Mouse (Mus musculus) hindbrain, embryonic 12.5 days (tissue): ENCODE data around the gene Rfx5. TPM values are rescaled to one million over a fixed set of nuclear protein-coding genes. Genes with fewer than 3 reads are reported as not detected.
A peak's percentile ranks its signal among the peaks of the same experiment; 100 is the strongest.
"Not testable (repeated sequence)": the region's sequence is repeated elsewhere in the genome, so short reads cannot be mapped to it uniquely, and the experiment has no call there.

Experiments
- ATAC-seq: fragments of 200-750 bp; cut with Nextera tagmentation; 2 replicates; pipeline ENCODE4 v1.8.0; 2017; ENCODE audit warnings: moderate TSS enrichment; ENCODE audit not compliant: low FRiP score
- H3K27ac ChIP-seq: fragments of 300-500 bp; sonication (generic); 2 replicates; pipeline ENCODE4 v1.5.1; 2016; ENCODE audit warnings: mild to moderate bottlenecking
- H3K27me3 ChIP-seq: fragments of 300-500 bp; sonication (generic); 2 replicates; pipeline ENCODE4 v1.6.1; 2016; ENCODE audit warnings: mild to moderate bottlenecking
- H3K36me3 ChIP-seq: fragments of 300-500 bp; sonication (generic); 2 replicates; pipeline ENCODE4 v1.6.1; 2016; ENCODE audit warnings: mild to moderate bottlenecking
- H3K4me1 ChIP-seq: fragments of 300-500 bp; sonication (generic); 2 replicates; pipeline ENCODE4 v1.6.1; 2016
- H3K4me2 ChIP-seq: fragments of 300-500 bp; sonication (generic); replicated peaks from 2 replicates; pipeline ENCODE4 v1.6.1; 2016; ENCODE audit warnings: mild to moderate bottlenecking
- H3K4me3 ChIP-seq: fragments of 300-500 bp; sonication (generic); 2 replicates; pipeline ENCODE4 v1.5.1; 2016; ENCODE audit warnings: mild to moderate bottlenecking
- H3K9ac ChIP-seq: fragments of 300-500 bp; sonication (generic); 2 replicates; pipeline ENCODE4 v1.6.1; 2016; ENCODE audit warnings: mild to moderate bottlenecking, moderate library complexity
- H3K9me3 ChIP-seq: fragments of 300-500 bp; sonication (generic); replicated peaks from 2 replicates; pipeline ENCODE4 v1.6.1; 2016; ENCODE audit warnings: mild to moderate bottlenecking
- WGBS: fragments of 180-500 bp; shearing (Covaris S2); methylation state at CpG from one replicate; pipeline ENCODE4 v1.1.7; 2016; 5-methylcytosine and 5-hydroxymethylcytosine counted together
- polyA plus RNA-seq: library from polyadenylated mRNA; unstranded; fragments of >200 nt; fragmentation: Nextera tagmentation; extraction: Ambion mirVana; gene quantifications from 2 replicates; pipeline ENCODE4 v1.2.1, GENCODE M21; 2016

Gene Rfx5
- polyA plus RNA-seq, 1 experiment from 2014 or later, result 9.2 TPM

- H3K4me3 ChIP-seq, H3K9me3 ChIP-seq, H3K36me3 ChIP-seq, H3K4me2 ChIP-seq, ATAC-seq, H3K9ac ChIP-seq, H3K27me3 ChIP-seq, H3K4me1 ChIP-seq, H3K27ac ChIP-seq: not testable (repeated sequence)
- 30% methylated on average over 4 of the region's 4 CpGs for WGBS
Observed at GRCm38 (mm10) chr3:94943706-94944105, 10.2 kb upstream of the Rfx5 start.

- no peaks in the 10 kb centered on the region for H3K9me3 ChIP-seq
- 67% methylated on average over 3 of the region's 3 CpGs for WGBS
- no peaks in the 10 kb centered on the region for H3K36me3 ChIP-seq
- no peak overlapping the region for H3K4me2 ChIP-seq
- ATAC-seq, result no peak
- H3K27ac ChIP-seq, result no peak overlapping the region
- no peaks in the 10 kb centered on the region for H3K27me3 ChIP-seq
- peaks cover 6% of the 10 kb centered on the region; the same call in 1 of the 2 replicates for H3K4me1 ChIP-seq
- no peak overlapping the region for H3K4me3 ChIP-seq
- no peak overlapping the region for H3K9ac ChIP-seq
Observed at GRCm38 (mm10) chr3:94948066-94948614, 5.7 kb upstream of the Rfx5 start.

- no peaks in the 10 kb centered on the region for H3K36me3 ChIP-seq
- H3K4me1 ChIP-seq, result peaks cover 9% of the 10 kb centered on the region
- H3K27ac ChIP-seq, result no peak overlapping the region
- H3K27me3 ChIP-seq, result no peaks in the 10 kb centered on the region
- H3K4me3 ChIP-seq, result no peak overlapping the region
- no peaks in the 10 kb centered on the region for H3K9me3 ChIP-seq
- no peak overlapping the region for H3K9ac ChIP-seq
- WGBS, result 88% methylated on average over 3 of the region's 3 CpGs
- ATAC-seq, result no peak
- H3K4me2 ChIP-seq, result no peak overlapping the region
Observed at GRCm38 (mm10) chr3:94949645-94950044, 4.2 kb upstream of the Rfx5 start.

GRCm38 (mm10) chr3:94952806-94953205 is 1.1 kb upstream of the Rfx5 start:
- H3K4me3 ChIP-seq, result peak overlapping the region; percentile 66
- no peaks in the 10 kb centered on the region for H3K9me3 ChIP-seq
- no peak overlapping the region for H3K27ac ChIP-seq
- H3K4me1 ChIP-seq, result peaks cover 18% of the 10 kb centered on the region
- no peaks in the 10 kb centered on the region for H3K27me3 ChIP-seq
- ATAC-seq, result no peak
- H3K9ac ChIP-seq, result no peak overlapping the region
- H3K36me3 ChIP-seq, result peaks cover 21% of the 10 kb centered on the region
- WGBS, result 73% methylated on average over 5 of the region's 5 CpGs
- peak overlapping the region; percentile 55 for H3K4me2 ChIP-seq

GRCm38 (mm10) chr3:94953384-94953763 is 501 bp upstream of the Rfx5 start:
- Histone ChIP-seq H3K27ac (peak overlapping the region; percentile 92), H3K4me2 (peak overlapping the region; percentile 55), H3K36me3 (peaks cover 27% of the 10 kb centered on the region), H3K4me3 (peak overlapping the region; percentile 66), H3K27me3 (no peaks in the 10 kb centered on the region), H3K9ac (peak overlapping the region; percentile 49), H3K4me1 (peaks cover 18% of the 10 kb centered on the region), H3K9me3 (no peaks in the 10 kb centered on the region)
- 24% methylated on average over 9 of the region's 9 CpGs for WGBS
- no peak; the same call in 1 of the 2 replicates for ATAC-seq

GRCm38 (mm10) chr3:94958295-94958694 is 4.4 kb downstream of the Rfx5 start:
- peaks cover 33% of the 10 kb centered on the region for H3K36me3 ChIP-seq
- no peaks in the 10 kb centered on the region for H3K9me3 ChIP-seq
- no peak for ATAC-seq
- H3K27ac ChIP-seq, result no peak overlapping the region
- no peak overlapping the region for H3K9ac ChIP-seq
- no peak overlapping the region for H3K4me2 ChIP-seq
- H3K4me1 ChIP-seq, result peaks cover 12% of the 10 kb centered on the region
- no peaks in the 10 kb centered on the region for H3K27me3 ChIP-seq
- no peak overlapping the region for H3K4me3 ChIP-seq
- 93% methylated on average over 8 of the region's 8 CpGs for WGBS

- no peak overlapping the region for H3K4me2 ChIP-seq
- no peaks in the 10 kb centered on the region for H3K9me3 ChIP-seq
- H3K27me3 ChIP-seq, result no peaks in the 10 kb centered on the region
- H3K27ac ChIP-seq, result no peak overlapping the region
- H3K36me3 ChIP-seq, result peaks cover 33% of the 10 kb centered on the region
- H3K9ac ChIP-seq, result no peak overlapping the region
- 57% methylated on average over 8 of the region's 8 CpGs for WGBS
- peaks cover 7% of the 10 kb centered on the region for H3K4me1 ChIP-seq
- no peak overlapping the region for H3K4me3 ChIP-seq
- no peak for ATAC-seq
Observed at GRCm38 (mm10) chr3:94959871-94960270, 6.0 kb downstream of the Rfx5 start.

GRCm38 (mm10) chr3:94960322-94960721 is 6.4 kb downstream of the Rfx5 start:
- no peak overlapping the region for H3K4me3 ChIP-seq
- no peaks in the 10 kb centered on the region for H3K9me3 ChIP-seq
- peaks cover 3% of the 10 kb centered on the region; the same call in 1 of the 2 replicates for H3K4me1 ChIP-seq
- no peaks in the 10 kb centered on the region for H3K27me3 ChIP-seq
- H3K9ac ChIP-seq, result no peak overlapping the region
- no peak overlapping the region for H3K27ac ChIP-seq
- ATAC-seq, result no peak
- H3K4me2 ChIP-seq, result no peak overlapping the region
- peaks cover 33% of the 10 kb centered on the region for H3K36me3 ChIP-seq
- WGBS, result 54% methylated on average over 5 of the region's 5 CpGs

GRCm38 (mm10) chr3:94964989-94965388 is 11.1 kb downstream of the Rfx5 start:
- ATAC-seq, result no peak
- Histone ChIP-seq H3K4me2 (no peak overlapping the region), H3K36me3 (no peaks in the 10 kb centered on the region), H3K27ac (no peak overlapping the region), H3K27me3 (no peaks in the 10 kb centered on the region), H3K4me3 (no peak overlapping the region), H3K4me1 (no peaks in the 10 kb centered on the region), H3K9me3 (no peaks in the 10 kb centered on the region), H3K9ac (no peak overlapping the region)
- WGBS, result 97% methylated on average over 1 of the region's 1 CpGs

GRCm38 (mm10) chr3:94965878-94966277 is 12.0 kb downstream of the Rfx5 start:
- H3K36me3 ChIP-seq, result no peaks in the 10 kb centered on the region

GRCm38 (mm10) chr3:94972552-94972951 is 18.7 kb downstream of the Rfx5 start:
- Histone ChIP-seq H3K4me3 (no peak overlapping the region), H3K27ac (no peak overlapping the region), H3K9ac (no peak overlapping the region), H3K9me3 (no peaks in the 10 kb centered on the region), H3K4me2 (no peak overlapping the region), H3K36me3 (peaks cover 7% of the 10 kb centered on the region; the same call in 1 of the 2 replicates), H3K27me3 (no peaks in the 10 kb centered on the region), H3K4me1 (peaks cover 18% of the 10 kb centered on the region)
- no peak for ATAC-seq
- 81% methylated on average over 3 of the region's 3 CpGs for WGBS

More at GRCm38 (mm10) chr3:94965878-94966277, 12.0 kb downstream of the Rfx5 start:
- Histone ChIP-seq H3K4me3 (no peak overlapping the region), H3K4me2 (no peak overlapping the region), H3K4me1 (no peaks in the 10 kb centered on the region), H3K9me3 (no peaks in the 10 kb centered on the region), H3K27me3 (no peaks in the 10 kb centered on the region), H3K9ac (no peak overlapping the region), H3K27ac (no peak overlapping the region)
- WGBS, result 69% methylated on average over 1 of the region's 1 CpGs
- no peak for ATAC-seq

GRCm38 (mm10) chr3:94973620-94974019 is 19.7 kb downstream of the Rfx5 start:
- H3K9ac ChIP-seq, result no peak overlapping the region
- peak overlapping the region; percentile 71 for H3K4me2 ChIP-seq
- 0 out of 2 replicates have a peak, but pooled peaks have one; percentile 6 for ATAC-seq
- peak overlapping the region; percentile 89; the same call in 1 of the 2 replicates for H3K4me3 ChIP-seq
- peaks cover 13% of the 10 kb centered on the region; the same call in 1 of the 2 replicates for H3K36me3 ChIP-seq
- H3K4me1 ChIP-seq, result peaks cover 18% of the 10 kb centered on the region
- 81% methylated on average over 5 of the region's 5 CpGs for WGBS
- H3K27me3 ChIP-seq, result no peaks in the 10 kb centered on the region
- H3K9me3 ChIP-seq, result no peaks in the 10 kb centered on the region
- H3K27ac ChIP-seq, result no peak overlapping the region

- WGBS, result 16% methylated on average over 9 of the region's 9 CpGs
- Histone ChIP-seq H3K4me3 (peak overlapping the region; percentile 89), H3K9ac (peak overlapping the region; percentile 58), H3K4me1 (peaks cover 18% of the 10 kb centered on the region), H3K27me3 (no peaks in the 10 kb centered on the region), H3K9me3 (no peaks in the 10 kb centered on the region), H3K4me2 (peak overlapping the region; percentile 71), H3K27ac (peak overlapping the region; percentile 89; the same call in 1 of the 2 replicates), H3K36me3 (peaks cover 13% of the 10 kb centered on the region; the same call in 1 of the 2 replicates)
- ATAC-seq, result peak; percentile 53
Observed at GRCm38 (mm10) chr3:94974026-94974527, 20.2 kb downstream of the Rfx5 start.
